Mouse (Mus musculus) embryonic fibroblast, embryonic 13.5 days (primary cell): ENCODE measurements at regions not wholly inside any gene's neighbourhood (a gene's known extent, or its start where the extent isn't known, plus 50 kb on each side); places are given as distances from the start of the nearest gene placed in this dataset.

Source experiments
- H3K27ac ChIP-seq: 2 replicates; pipeline ENCODE4 v1.5.1; 2012; ENCODE audit warnings: low read length, control low read depth, inconsistent platforms; ENCODE audit not compliant: insufficient read depth
- H3K4me1 ChIP-seq: 2 replicates; pipeline ENCODE4 v1.6.1; 2011; ENCODE audit warnings: low read length; ENCODE audit not compliant: control insufficient read depth, insufficient read depth
- H3K4me3 ChIP-seq: 2 replicates; pipeline ENCODE4 v1.5.1; 2011; ENCODE audit warnings: mild to moderate bottlenecking, control low read depth, low read length; ENCODE audit not compliant: insufficient read depth
- CTCF ChIP-seq: IDR thresholded peaks from 2 replicates; pipeline ENCODE4 v1.5.1; 2011; ENCODE audit warnings: mild to moderate bottlenecking, control low read depth, low read length, moderate library complexity, borderline replicate concordance; ENCODE audit not compliant: insufficient read depth
- POLR2A ChIP-seq: IDR thresholded peaks from 2 replicates; pipeline ENCODE4 v1.6.1; 2011; ENCODE audit warnings: low read depth, mild to moderate bottlenecking, control low read depth, low read length, moderate library complexity

DNA sequence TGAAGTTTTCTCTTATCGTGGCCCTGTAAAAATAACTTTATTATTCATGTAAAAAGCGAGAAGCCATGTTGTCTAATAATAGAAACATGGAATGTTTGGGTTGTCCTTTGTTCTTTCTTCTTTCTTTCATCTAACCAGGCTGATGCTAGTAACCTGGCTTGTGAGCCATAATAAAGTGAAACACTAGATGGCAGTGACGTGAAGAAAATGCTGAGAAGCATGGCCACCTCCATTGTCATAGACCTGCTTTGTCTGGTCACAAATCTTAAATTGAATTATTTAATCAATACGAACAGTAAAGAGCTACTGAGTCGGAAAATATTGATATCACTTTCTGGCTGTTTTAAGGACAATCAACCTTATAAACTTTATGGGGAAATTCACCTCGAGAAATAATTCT, 338.0 kb upstream of the Sphkap start:
- Histone ChIP-seq H3K27ac (no peak overlapping the region), H3K4me3 (no peak overlapping the region), H3K4me1 (no peaks in the 10 kb centered on the region)
- no peak for TF ChIP-seq CTCF
- no peak for TF ChIP-seq POLR2A

DNA sequence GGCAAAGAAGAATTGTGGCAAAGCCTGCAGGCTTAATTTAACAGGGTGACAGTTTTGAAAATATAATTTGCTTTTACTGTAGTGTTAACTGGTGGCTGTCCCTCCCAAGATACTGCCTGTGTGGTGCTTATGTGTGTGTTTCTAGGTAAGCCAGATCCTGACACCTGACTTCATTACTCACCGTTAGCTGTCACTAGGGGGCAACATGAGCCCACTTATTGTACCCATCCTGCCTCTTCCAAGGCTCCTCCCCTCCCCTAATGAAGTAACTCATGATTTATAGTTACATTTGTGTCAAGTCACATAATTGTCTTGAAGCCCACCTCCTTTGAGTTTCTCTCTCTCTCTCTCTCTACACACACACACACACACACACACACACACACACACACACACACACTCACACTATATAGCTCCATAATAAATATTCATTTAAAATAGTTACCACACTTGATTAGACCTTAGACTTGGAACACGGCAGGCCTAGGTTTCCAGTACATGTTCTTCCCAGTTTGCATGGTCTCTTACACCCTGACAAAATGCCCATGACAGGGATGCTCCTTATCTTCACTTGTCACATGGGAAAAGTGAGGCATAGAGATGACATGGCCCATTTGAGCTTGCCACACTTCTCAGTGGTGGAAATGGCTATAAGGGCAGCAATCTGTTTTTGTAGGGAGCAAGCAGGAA, 328.6 kb upstream of the Sphkap start:
- TF ChIP-seq CTCF: 0 out of 2 replicates have a peak, but pooled peaks have one; percentile 9
- no peak for TF ChIP-seq POLR2A
- no peaks in the 10 kb centered on the region for H3K4me1 ChIP-seq

DNA sequence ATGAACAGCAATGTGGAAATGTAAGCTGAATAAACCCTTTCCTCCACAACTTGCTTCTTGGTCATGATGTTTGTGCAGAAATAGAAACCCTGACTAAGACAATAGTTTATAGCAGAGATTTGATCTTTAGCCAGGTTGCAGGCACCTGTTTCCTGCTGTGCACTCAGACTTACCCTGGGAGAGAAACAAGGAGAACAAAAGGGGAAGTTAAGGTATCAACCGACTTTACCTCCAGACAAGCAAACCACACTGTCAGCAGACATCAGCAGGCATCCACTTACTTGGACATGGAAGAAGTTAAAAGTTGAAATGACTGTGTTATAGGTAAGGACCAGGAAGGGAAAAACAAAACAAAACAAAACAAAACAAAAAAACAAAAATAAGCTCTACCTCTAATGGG, 323.7 kb upstream of the Sphkap start:
- TF ChIP-seq POLR2A (no peak), CTCF (no peak)
- Histone ChIP-seq H3K4me3 (no peak overlapping the region), H3K4me1 (no peaks in the 10 kb centered on the region), H3K27ac (no peak overlapping the region)

More for the DNA sequence above, 328.6 kb upstream of the Sphkap start:
- Histone ChIP-seq H3K4me3 (no peak overlapping the region), H3K27ac (no peak overlapping the region)

DNA sequence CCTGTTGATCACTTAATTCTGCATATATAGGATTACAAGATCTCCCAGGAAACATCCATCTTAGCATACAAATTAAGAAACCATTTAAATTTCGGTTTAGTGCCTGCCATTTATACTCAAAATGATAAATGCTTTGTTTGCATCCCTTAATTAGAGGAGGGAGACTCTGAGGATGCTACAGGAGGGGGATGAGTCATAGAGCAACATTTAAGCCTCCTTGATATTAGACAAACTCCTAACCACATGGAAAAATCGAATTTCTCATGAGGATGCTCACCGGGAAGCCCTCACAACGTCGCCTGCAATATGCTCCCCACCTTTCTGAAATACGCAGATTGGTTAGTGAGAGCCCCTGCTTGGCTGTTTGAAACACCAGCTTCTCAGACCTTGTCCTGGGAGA, 320.8 kb upstream of the Sphkap start:
- H3K4me3 ChIP-seq: no peak overlapping the region
- H3K27ac ChIP-seq: no peak overlapping the region
- H3K4me1 ChIP-seq: no peaks in the 10 kb centered on the region
- no peak for TF ChIP-seq CTCF
- TF ChIP-seq POLR2A: no peak

DNA sequence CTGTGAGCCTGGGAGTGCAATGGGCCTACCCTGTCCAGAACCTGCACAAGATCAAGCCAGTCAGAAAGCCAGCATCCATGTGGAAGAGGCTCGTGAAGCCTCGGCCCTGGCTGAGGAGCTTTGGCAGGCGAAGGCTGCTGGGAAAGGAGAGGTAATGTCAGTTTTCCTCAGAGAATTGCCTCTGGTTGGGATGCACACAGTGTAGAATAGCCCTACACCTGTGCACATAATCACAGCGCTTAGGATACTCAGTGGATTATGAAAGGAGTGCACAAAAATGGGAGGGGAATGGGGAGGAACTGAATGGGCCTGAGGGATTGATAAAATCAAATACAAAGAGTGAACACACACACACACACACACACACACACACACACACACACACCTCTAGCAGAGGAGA, 319.9 kb upstream of the Sphkap start:
- H3K4me1 ChIP-seq: no peaks in the 10 kb centered on the region
- H3K4me3 ChIP-seq: no peak overlapping the region
- no peak for TF ChIP-seq POLR2A
- no peak for TF ChIP-seq CTCF
- H3K27ac ChIP-seq: no peak overlapping the region

DNA sequence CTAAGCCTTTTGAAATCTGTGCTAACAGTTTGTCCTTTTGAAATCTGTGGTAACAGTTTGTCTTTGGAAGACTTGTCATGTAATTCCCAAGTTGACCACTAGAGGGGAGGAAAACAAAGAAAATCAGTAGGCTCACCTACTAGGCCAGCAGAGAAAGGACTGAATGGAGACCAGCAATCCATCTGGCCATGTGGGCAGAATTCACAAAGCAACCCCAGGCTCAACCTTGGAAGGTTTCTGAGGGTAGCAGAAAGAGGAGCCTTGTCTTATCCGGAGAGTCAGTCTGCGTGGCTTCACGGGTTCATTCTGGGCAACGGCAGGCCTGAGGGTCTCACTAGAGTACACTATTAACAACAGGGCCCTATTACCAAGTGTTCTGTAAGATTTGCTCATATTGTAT, 319.2 kb upstream of the Sphkap start:
- TF ChIP-seq POLR2A: no peak
- TF ChIP-seq CTCF: no peak
- Histone ChIP-seq H3K27ac (no peak overlapping the region), H3K4me3 (no peak overlapping the region), H3K4me1 (no peaks in the 10 kb centered on the region)

DNA sequence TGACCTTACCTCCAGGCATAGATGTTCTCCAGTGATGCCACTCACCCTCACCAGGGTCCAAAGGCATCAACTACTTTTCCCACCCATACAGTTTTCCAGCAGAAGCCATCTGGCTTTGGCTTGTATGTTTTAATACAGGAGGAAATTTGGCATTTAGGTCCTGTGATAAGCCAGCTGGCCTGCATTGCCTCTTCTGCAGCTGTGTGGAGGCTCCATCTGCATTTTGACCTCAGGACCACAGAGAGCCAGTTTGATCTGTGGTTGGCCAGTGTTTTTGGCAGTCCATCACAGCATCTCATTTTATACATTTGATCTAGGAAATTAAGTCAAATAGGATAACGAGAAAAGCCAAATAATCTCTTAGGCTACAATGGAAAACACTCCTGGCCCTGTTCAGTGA, 315.1 kb upstream of the Sphkap start:
- H3K4me3 ChIP-seq: no peak overlapping the region
- H3K27ac ChIP-seq: no peak overlapping the region
- TF ChIP-seq CTCF (no peak), POLR2A (no peak)
- H3K4me1 ChIP-seq: no peaks in the 10 kb centered on the region

DNA sequence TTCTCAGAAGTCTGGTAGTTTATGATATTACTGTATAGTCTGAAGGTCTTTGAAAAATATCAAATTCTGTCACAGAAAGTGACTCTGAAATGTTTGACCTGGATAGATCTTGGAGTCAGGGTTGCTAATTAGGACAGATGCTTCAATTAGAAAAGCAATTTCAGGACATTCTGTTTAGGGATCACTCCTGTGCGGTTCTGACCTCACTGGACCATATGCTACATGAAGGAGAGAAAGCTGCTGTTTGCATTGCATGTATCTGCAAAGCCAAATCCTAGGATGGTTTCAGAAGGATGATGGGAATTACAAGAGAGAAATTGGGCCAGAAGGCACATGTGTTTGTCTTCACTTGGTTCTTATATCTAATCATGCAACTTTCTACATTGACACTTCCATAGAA, 312.2 kb upstream of the Sphkap start:
- TF ChIP-seq POLR2A (no peak), CTCF (no peak)
- Histone ChIP-seq H3K27ac (no peak overlapping the region), H3K4me1 (no peaks in the 10 kb centered on the region; the same call in 1 of the 2 replicates), H3K4me3 (no peak overlapping the region)

DNA sequence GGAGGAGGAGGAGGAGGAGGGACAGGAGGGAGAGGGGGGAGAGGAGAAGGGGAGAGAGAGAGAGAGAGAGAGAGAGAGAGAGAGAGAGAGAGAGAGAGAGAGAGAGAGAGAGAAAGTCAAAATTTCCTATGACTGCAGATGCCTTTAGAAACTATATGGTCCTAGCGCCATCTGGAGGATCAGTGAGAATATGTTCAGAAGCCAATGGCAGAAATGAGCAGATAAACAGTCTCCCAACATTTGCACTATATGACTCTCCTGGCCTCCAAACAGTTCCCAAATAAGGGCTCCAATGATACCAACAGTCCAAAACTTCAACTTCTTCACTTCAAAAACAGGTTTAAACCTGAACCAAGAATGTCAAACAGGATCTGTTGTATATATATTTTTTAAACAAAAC, 309.1 kb upstream of the Sphkap start:
- H3K4me3 ChIP-seq: no peak overlapping the region
- H3K4me1 ChIP-seq: no peaks in the 10 kb centered on the region; the same call in 1 of the 2 replicates
- H3K27ac ChIP-seq: no peak overlapping the region
- TF ChIP-seq POLR2A (no peak), CTCF (no peak)

DNA sequence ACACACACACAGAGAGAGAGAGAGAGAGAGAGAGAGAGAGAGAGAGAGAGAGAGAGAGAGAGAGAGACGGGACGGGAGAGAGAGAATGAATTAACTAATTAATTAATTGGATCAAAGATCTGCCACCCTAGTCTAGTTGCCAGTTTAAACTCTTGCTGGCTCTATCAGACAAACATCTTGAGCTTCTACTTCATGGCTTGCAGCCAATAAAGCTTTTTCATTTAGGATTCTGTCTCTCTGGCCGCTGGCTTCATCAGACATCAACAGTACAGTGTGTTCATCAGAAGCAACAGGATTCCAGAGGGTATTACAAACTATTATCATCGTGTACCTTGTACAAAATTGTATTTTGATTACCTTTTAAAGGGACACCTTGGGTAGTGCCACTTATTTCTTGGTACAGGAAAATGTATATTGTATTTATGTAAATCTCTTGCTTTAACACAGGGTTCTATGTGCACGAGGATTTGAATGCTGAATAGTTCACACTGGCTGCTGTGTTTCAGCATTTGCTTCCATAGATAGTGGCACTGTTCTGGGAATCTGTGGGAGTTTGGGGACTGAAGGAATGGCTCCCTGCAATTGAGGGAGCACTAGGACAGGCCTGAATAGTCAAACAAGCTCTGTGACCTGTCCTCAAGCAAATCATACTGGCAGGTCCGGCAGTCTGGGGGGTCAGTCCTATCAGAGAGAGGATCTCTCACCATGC, 293.9 kb upstream of the Sphkap start:
- TF ChIP-seq POLR2A (no peak), CTCF (no peak)
- no peak overlapping the region for H3K27ac ChIP-seq
- H3K4me1 ChIP-seq: no peaks in the 10 kb centered on the region
- no peak overlapping the region for H3K4me3 ChIP-seq
